Mouse (Mus musculus): ENCODE results near the gene Papln. TPM values are rescaled to one million over a fixed set of nuclear protein-coding genes. Genes with fewer than 3 reads are reported as not detected.

Gene Papln
- polyA plus RNA-seq, 1 experiment from 2014 or later: 0.16 TPM

- H3K36me3 ChIP-seq: peaks cover 37% of the 10 kb centered on the region
- H3K27ac ChIP-seq: no peak overlapping the region
- no peak for ATAC-seq (ENCODE audit: low FRiP score)
- no peak overlapping the region for H3K4me2 ChIP-seq
- H3K9me3 ChIP-seq: no peaks in the 10 kb centered on the region
- WGBS: 82% methylated on average over 10 of the region's 10 CpGs
- H3K4me1 ChIP-seq (replicated peaks): peaks cover 4% of the 10 kb centered on the region; the same call in 1 of the 2 replicates
- no peak overlapping the region for H3K4me3 ChIP-seq
- peak overlapping the region; percentile 19; the same call in 1 of the 2 replicates for H3K9ac ChIP-seq
- H3K27me3 ChIP-seq: no peaks in the 10 kb centered on the region
Measured at GRCm38 (mm10) chr12:83792706-83793410, 29.4 kb downstream of the Papln start.

- no peak overlapping the region for H3K4me3 ChIP-seq
- H3K9me3 ChIP-seq: no peaks in the 10 kb centered on the region
- no peak overlapping the region for H3K4me2 ChIP-seq
- no peak for ATAC-seq (ENCODE audit: low FRiP score)
- no peak overlapping the region for H3K27ac ChIP-seq
- no peaks in the 10 kb centered on the region for H3K27me3 ChIP-seq
- peaks cover 3% of the 10 kb centered on the region; the same call in 1 of the 2 replicates for H3K4me1 ChIP-seq (replicated peaks)
- 61% methylated on average over 2 of the region's 2 CpGs for WGBS
- H3K9ac ChIP-seq: no peak overlapping the region
- H3K36me3 ChIP-seq: peaks cover 56% of the 10 kb centered on the region
Measured at GRCm38 (mm10) chr12:83795051-83795450, 31.6 kb downstream of the Papln start.

GRCm38 (mm10) chr12:83795586-83795985 lies 32.2 kb downstream of the Papln start:
- Histone ChIP-seq H3K4me3 (no peak overlapping the region), H3K27ac (no peak overlapping the region), H3K27me3 (no peaks in the 10 kb centered on the region), H3K9ac (no peak overlapping the region), H3K4me1 (replicated peaks) (no peaks in the 10 kb centered on the region), H3K36me3 (peaks cover 59% of the 10 kb centered on the region), H3K9me3 (no peaks in the 10 kb centered on the region), H3K4me2 (no peak overlapping the region)
- no peak for ATAC-seq (ENCODE audit: low FRiP score)
- 96% methylated on average over 7 of the region's 7 CpGs for WGBS

GRCm38 (mm10) chr12:83798313-83798712 lies 34.9 kb downstream of the Papln start:
- Histone ChIP-seq H3K4me3 (no peak overlapping the region), H3K36me3 (peaks cover 56% of the 10 kb centered on the region)
- 86% methylated on average over 5 of the region's 5 CpGs for WGBS

GRCm38 (mm10) chr12:83800943-83801342 lies 37.5 kb downstream of the Papln start:
- peaks cover 65% of the 10 kb centered on the region for H3K36me3 ChIP-seq
- ATAC-seq (ENCODE audit: low FRiP score): no peak
- WGBS: 55% methylated on average over 9 of the region's 9 CpGs

More at GRCm38 (mm10) chr12:83798313-83798712, 34.9 kb downstream of the Papln start:
- Histone ChIP-seq H3K27ac (no peak overlapping the region), H3K9ac (no peak overlapping the region), H3K4me2 (no peak overlapping the region), H3K4me1 (replicated peaks) (no peaks in the 10 kb centered on the region), H3K27me3 (no peaks in the 10 kb centered on the region), H3K9me3 (no peaks in the 10 kb centered on the region)
- no peak for ATAC-seq (ENCODE audit: low FRiP score)

GRCm38 (mm10) chr12:83803641-83804040 lies 40.2 kb downstream of the Papln start:
- ATAC-seq (ENCODE audit: low FRiP score): no peak
- Histone ChIP-seq H3K4me1 (replicated peaks) (no peaks in the 10 kb centered on the region), H3K9me3 (no peaks in the 10 kb centered on the region; the same call in 1 of the 2 replicates), H3K4me3 (no peak overlapping the region), H3K4me2 (no peak overlapping the region), H3K9ac (no peak overlapping the region), H3K27me3 (no peaks in the 10 kb centered on the region), H3K27ac (no peak overlapping the region), H3K36me3 (peaks cover 75% of the 10 kb centered on the region)
- WGBS: 95% methylated on average over 7 of the region's 7 CpGs

More at GRCm38 (mm10) chr12:83800943-83801342, 37.5 kb downstream of the Papln start:
- H3K27ac ChIP-seq: no peak overlapping the region
- H3K4me1 ChIP-seq (replicated peaks): no peaks in the 10 kb centered on the region
- no peak overlapping the region for H3K9ac ChIP-seq
- no peaks in the 10 kb centered on the region; the same call in 1 of the 2 replicates for H3K9me3 ChIP-seq
- no peak overlapping the region for H3K4me2 ChIP-seq
- H3K27me3 ChIP-seq: no peaks in the 10 kb centered on the region
- H3K4me3 ChIP-seq: no peak overlapping the region

GRCm38 (mm10) chr12:83811901-83812300 lies 48.5 kb downstream of the Papln start:
- ATAC-seq (ENCODE audit: low FRiP score): no peak
- no peak overlapping the region for H3K4me2 ChIP-seq
- no peak overlapping the region for H3K27ac ChIP-seq
- no peak overlapping the region for H3K4me3 ChIP-seq
- no peaks in the 10 kb centered on the region for H3K9me3 ChIP-seq
- H3K36me3 ChIP-seq: peaks cover 18% of the 10 kb centered on the region
- no peaks in the 10 kb centered on the region for H3K4me1 ChIP-seq (replicated peaks)
- H3K27me3 ChIP-seq: no peaks in the 10 kb centered on the region
- WGBS: 97% methylated on average over 3 of the region's 3 CpGs
- H3K9ac ChIP-seq: no peak overlapping the region

- no peaks in the 10 kb centered on the region for H3K9me3 ChIP-seq
- H3K4me3 ChIP-seq: no peak overlapping the region
- no peaks in the 10 kb centered on the region for H3K27me3 ChIP-seq
- H3K4me2 ChIP-seq: no peak overlapping the region
- no peak overlapping the region for H3K27ac ChIP-seq
- peaks cover 4% of the 10 kb centered on the region for H3K36me3 ChIP-seq
- no peak for ATAC-seq (ENCODE audit: low FRiP score)
- 96% methylated on average over 1 of the region's 1 CpGs for WGBS
- no peak overlapping the region for H3K9ac ChIP-seq
- no peaks in the 10 kb centered on the region for H3K4me1 ChIP-seq (replicated peaks)
Measured at GRCm38 (mm10) chr12:83816616-83817015, 53.2 kb downstream of the Papln start.

- H3K9ac ChIP-seq: no peak overlapping the region
- no peaks in the 10 kb centered on the region for H3K9me3 ChIP-seq
- no peak overlapping the region for H3K27ac ChIP-seq
- H3K27me3 ChIP-seq: no peaks in the 10 kb centered on the region
- H3K4me3 ChIP-seq: no peak overlapping the region
- H3K36me3 ChIP-seq: peaks cover 17% of the 10 kb centered on the region
- H3K4me2 ChIP-seq: no peak overlapping the region
- no peaks in the 10 kb centered on the region for H3K4me1 ChIP-seq (replicated peaks)
- WGBS: 88% methylated on average over 3 of the region's 3 CpGs
- no peak for ATAC-seq (ENCODE audit: low FRiP score)
Measured at GRCm38 (mm10) chr12:83830424-83830823, 67.0 kb downstream of the Papln start.

GRCm38 (mm10) chr12:83833979-83834378 lies 70.5 kb downstream of the Papln start:
- H3K27ac ChIP-seq: no peak overlapping the region
- no peaks in the 10 kb centered on the region for H3K27me3 ChIP-seq
- WGBS: 97% methylated on average over 3 of the region's 3 CpGs
- peaks cover 28% of the 10 kb centered on the region for H3K36me3 ChIP-seq
- no peak overlapping the region for H3K4me3 ChIP-seq
- no peak overlapping the region for H3K4me2 ChIP-seq
- H3K9me3 ChIP-seq: no peaks in the 10 kb centered on the region
- no peak overlapping the region for H3K9ac ChIP-seq
- H3K4me1 ChIP-seq (replicated peaks): no peaks in the 10 kb centered on the region
- ATAC-seq (ENCODE audit: low FRiP score): no peak

GRCm38 (mm10) chr12:83841409-83842190 lies 78.2 kb downstream of the Papln start:
- Histone ChIP-seq H3K4me3 (no peak overlapping the region), H3K4me1 (replicated peaks) (no peaks in the 10 kb centered on the region), H3K9me3 (no peaks in the 10 kb centered on the region), H3K4me2 (no peak overlapping the region), H3K27me3 (no peaks in the 10 kb centered on the region), H3K9ac (no peak overlapping the region), H3K36me3 (peaks cover 38% of the 10 kb centered on the region), H3K27ac (no peak overlapping the region)
- 94% methylated on average over 10 of the region's 10 CpGs for WGBS
- no peak for ATAC-seq (ENCODE audit: low FRiP score)
